Mouse (Mus musculus) layer of hippocampus, postnatal 36 days (tissue): ENCODE measurements around the gene Gsn. TPM values are rescaled to one million over a fixed set of nuclear protein-coding genes. Genes with fewer than 3 reads are reported as not detected.

ENCODE experiments used
- DNase-seq, 2 experiments: peaks; one replicate each; pipeline ENCODE4 v3.0.0; 2022
- total RNA-seq, 2 experiments: library from RNA; stranded (reverse); gene quantifications; 2 replicates each; pipeline ENCODE4 v1.2.3; 2021

The Gsn gene
- total RNA-seq, 2 experiments from 2014 or later, result 73.3 to 75.0 TPM

DNA sequence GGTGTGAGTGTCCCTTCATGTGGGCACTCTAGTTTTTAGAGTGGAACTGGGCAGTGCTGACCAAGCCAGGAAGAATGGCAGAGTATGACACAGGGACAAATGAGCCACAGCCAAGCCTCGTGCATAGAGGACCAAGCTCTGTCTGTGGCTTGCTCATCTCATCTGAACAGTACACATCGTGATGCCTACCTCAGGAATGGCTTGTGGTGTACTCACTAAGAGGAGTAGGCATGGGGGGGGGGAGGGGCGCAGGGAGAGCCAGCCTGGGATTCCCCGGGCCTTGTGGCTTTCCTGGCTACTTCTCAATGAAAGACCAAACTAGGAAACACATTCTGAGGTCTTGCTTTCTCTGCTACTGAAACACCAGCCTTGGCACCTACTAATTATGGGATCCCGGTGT lies 1.2 kb upstream of the Gsn start:
- no peak for DNase-seq

DNA sequence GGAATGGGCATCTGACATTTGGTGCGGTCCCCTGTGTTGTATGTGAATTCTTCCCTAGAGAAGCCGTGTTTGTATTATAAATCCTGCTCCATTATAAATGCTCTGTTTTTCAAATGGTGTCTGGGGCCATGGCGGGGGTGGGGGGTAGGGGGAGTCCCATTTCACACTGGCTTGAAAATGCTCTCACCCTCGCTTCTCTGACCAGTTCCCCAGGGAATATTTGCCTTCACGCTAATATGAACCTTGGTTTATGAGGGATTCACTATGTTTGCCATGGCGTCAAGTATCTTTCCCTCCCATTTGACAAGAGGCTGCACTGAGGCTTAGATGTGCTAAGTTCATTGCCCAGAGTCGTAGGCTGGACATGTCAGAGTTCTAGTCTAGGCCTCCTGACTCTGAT lies 718 bp upstream of the Gsn start:
- DNase-seq, result no peak

DNA sequence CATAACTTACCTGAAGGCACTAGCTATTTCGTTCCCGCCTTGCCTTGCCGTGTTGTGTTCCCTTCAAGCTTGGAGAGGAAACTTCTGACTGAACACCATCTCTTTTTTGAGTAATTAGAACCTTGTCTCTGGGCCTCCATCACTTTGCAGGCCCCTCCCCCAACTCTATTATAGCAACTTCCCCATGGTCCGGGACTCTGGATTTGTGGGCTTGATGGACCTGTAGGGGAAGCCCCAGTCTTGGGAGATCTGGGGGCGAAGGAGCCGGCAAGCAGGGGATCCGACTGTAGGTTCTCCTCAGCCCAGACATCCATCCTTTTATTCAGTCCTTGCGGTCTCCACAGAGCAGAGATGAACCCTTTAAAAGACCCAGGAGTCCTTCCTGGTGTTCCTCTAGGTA lies 752 bp downstream of the Gsn start:
- no peak for DNase-seq

DNA sequence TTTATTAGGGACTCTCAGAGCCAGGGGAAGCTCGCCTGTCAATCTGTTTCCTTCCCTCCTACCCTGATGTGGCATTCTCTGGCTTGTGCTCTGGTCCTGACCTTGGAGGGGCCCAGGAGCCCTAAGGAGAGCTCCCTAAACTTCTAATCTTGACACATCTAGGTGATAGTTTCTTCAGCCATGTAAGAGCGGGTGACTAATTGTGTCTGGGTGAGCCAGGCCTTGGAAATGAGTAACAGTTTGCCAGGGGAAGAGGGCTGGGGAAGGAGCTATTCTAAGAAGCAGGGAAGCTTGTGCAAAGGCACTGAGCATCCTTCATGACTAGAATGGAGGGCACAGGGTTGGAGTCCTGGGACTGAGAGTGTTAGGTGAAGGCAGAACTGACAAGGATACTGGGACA lies 1.7 kb downstream of the Gsn start:
- DNase-seq, result no peak

DNA sequence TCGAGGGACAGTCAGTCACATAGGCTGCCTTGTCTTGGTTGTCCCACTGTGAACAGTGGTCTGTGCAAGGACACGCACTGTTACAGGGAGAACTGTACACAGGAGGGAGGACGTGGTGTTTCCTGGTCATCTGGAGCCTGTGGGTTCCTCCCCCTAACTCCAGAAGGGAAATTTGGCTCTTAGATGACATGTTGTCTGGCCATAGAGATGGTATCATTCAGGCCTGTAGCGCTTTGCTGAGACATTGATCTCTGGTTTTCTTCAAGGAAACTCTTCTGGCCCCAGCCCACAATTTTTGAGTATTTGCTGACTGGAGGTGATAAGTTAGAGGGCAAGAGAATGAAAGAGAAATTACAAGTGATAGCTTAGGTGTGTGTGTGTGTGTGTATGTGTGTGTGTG lies 2.4 kb downstream of the Gsn start:
- no peak for DNase-seq

DNA sequence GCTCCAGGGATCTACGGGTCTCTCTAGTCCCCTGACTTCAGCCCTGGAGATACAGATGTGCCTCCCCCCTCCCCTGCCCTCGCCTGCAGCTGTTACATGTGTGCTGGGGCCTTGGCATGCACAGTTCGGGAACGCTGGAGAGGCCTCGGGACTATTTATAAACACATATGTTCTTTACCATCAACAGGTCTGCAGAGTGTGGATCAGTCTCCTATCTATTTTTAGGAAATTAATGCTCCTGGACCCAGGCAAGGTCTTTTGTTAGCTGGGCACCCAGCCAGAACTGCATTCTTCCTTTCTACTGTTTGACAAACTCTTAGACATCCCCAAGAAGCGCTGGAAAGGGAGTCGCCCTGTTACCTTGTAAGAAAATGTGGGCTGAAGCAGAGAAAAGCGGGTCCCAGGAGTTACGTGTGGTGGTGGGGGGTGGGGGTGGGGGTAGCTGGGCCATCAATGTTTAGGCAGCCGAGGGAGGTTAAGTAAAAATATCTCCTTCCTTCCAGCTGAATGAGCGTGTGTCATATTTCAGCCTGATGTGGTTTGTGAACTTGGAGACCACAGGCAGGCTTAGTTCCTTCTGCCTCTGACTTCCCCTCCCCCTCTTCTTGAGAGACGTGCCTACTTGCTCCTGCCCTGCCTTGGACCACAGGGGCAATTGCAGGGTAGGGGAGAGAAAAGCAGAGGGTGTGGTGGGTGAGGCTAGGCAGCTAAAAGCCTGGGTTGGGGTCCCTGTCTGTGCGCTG lies 3.3 kb downstream of the Gsn start:
- no peak for DNase-seq

DNA sequence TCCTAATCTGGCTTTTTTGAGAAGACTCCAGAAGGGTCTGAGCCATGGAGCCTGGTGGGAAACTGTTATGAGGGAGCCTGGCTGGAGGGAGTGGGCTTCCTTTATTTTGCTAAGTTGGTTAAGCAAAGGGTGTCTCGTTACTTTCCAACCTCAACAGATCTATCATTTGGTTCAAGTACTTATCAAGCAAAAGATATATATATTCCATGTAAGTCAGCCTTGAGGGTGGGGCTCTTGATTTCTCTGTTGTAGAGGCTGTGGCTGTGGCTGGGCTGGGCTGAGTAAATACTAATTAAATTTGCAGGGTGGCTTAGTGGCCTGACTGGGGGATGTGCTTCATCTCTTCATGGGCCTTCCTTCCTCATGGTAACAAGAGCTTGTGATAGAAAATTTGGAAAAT lies 4.1 kb downstream of the Gsn start:
- DNase-seq, result no peak

DNA sequence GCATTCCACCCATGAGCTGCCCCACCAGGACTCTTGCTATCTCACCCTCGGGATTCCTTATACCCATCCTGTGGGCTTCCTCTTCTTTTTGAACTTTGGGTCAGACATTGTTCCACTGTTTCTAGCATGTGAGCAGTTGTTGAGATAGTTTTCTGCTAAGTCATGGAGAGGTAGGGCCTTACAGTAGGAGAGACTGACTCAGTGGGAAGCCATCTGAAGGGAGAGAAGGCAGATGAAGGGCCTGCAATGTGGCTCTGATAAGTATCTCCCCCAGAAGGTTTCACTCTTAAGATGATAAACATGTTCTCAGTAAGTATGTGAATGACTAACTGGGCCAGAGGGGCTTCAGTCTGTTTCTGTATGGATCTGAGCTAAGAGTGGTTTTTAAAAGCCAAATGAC lies 7.9 kb downstream of the Gsn start:
- no peak for DNase-seq

DNA sequence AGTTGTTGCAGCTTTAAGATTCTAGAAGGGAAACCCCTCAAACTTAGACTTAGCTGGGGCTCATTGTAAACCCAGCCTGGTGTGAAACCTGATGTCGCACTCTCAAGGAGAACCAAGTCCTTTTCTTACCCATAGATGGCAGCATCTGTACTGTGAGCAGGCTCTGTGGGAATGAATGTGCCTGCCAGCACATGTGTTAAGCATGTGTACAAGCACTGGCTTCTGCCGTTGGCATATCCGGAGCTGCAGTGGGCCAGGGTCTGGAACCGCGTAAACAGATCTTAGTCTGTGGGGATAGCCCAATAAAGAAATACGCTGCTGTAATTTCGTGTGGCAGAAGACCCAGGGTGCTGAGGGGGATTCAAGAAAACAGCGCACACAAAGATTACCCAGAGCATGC lies 9.1 kb downstream of the Gsn start:
- no peak for DNase-seq

DNA sequence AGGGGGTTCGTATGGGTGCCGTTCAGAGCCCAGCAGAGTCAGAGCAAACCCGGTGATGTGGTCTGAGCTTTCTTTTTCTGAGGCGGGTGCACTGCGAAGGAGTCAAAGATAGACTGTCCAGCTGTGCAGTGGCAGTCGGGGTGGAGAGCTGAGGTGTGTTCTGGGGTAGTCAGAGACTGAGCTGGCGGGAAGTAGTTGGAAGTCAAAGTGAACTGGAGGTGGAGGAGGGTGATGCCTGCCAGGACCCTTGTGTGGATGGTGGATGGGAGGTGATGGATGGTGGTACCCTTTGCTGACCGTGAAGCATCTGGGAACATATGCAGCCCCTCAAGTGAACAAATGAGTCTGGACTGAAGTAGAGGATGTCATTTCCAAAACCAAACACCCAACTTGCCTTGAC lies 9.6 kb downstream of the Gsn start:
- no peak for DNase-seq

DNA sequence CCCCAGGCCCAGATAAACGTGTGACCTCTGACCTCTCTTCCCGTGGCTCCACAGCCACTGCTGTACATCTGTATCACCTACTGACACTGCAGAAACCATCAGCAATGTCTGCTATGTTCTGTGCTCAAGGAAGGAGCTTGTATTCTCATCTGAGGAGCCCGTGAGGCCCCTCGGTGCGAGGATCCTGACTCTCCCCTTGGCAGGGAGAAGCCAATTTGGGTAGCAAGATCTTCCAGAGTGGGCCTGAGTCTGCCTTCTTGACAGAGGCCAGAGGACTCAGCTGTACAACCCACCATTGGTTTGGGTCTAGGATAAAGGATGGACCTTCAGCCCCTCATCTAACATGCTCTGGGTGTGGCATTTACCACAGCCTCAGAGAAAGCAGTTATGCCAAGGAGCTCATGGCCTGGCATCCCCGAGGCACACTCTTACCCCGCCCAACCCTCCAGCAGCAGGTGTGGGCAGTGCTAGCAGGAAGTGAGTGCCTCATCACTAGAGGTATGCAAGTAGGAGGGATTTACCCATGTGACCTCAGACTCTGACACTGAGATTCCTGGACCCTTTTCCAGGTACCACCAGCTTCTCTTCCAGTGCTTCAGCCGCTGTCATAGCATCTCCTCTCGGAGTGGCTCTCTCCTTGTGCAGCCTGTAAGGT lies 10.2 kb downstream of the Gsn start:
- no peak for DNase-seq

DNA sequence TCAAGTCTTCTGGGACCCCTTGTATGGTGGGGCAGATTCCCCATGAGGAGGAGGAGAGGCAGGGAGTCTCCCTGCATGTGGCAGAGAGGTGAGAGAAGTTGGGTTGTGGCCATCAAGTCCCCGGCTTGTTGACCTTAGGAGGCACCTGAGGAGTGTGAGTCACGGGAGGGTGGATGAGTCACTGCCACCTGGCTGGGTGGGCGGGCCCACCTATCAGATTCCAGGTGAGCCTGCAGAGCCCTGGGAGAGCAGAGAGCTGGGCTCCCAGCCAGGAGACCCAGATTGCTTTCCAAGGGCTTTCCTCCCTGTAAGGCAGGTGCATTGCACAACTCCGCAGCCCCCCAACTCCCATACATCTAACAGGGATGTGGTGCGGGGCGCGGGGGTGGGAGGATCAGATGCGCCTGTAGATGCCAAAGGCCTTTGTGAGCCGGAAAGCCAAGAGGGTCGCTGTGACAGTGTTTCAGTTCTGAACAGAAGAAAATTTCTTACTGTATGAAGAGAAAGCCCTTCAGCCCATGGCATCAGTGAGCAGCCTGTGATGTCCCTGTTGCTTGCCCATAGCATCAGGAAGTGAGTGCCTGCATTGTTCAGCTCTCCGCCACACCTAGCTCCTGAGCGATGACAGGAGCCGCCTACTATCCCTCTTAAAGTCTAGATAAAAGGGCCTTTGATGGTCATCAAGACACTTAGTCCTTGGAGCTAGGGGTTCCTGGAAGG lies 11.1 kb downstream of the Gsn start:
- no peak for DNase-seq

DNA sequence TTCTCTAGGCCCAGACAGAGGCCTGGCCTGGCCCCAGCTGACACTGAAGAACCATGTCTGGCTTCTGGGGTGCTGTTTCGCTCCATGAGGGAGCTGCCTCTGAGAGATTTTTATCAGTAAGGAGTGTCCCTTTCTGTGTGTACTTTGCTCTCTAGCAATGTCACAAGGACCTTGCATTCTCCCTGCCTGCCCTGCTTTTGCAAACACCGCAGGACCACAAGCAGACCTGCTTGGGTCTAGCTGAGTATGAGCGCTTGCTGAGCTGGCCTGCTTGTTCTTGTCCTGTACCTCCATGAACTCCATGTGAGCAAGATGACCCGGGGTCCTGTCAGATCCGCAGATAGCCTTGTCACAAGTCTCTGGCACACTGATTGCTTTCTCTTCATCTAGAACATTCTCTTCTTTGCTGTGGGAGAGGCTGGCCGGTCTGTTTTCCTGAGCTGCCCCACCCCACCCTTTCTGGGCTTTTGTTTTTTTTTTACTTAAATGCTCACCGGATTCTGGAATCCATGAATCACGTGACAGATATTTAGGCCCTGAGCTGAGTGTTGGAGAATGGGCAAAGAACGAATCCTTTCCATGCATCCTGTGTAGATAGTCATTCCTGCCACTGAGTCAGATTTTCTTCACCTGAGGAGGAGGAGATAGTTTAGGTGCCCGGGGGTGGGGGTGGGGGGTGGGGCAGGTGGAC lies 11.8 kb downstream of the Gsn start:
- no peak for DNase-seq

DNA sequence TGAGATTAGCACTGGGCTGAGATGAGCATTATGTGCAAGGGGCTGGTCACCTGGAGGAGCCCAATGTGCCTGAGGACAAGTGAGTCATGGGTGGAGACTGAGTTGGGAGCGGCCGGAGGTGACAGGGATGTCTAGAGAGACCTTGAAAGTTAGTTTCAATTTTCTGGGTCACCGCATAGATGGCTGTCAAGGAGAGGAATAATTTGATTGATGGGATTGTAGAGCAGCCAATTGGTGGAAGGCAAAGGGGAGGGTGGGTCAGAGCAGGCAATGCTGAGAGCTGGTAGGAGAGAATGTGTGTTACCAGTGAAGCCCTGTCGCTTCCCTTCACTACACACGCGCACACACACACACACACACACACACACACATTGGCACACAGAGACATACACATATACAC lies 13.0 kb downstream of the Gsn start:
- DNase-seq, result no peak

DNA sequence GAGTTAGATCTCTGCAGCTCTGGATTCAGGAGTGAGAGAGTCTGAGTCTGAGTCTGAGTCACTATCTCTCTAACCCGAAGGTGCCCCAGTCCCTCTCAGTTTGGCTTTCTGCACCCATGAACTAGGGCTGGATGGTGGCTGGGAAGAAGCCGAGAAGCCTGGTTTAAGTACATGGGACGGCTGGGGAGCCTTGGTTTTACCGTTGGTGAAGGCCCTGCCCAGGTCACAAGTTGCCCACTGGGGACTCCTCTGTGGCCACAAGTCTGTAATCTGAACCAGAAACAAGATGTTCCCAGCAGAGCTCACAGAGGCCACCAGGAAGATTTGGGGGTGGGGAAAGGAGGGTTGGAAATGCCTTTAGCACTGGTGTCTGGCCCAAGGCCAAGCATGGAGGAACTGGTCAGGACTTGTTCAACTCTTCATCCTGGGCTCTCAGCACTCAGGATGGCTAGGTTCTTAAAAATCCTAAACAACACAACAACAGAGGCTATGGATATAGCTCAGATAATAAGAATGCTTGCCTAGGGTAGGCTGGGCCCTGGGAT lies 13.6 kb downstream of the Gsn start:
- DNase-seq, result no peak

DNA sequence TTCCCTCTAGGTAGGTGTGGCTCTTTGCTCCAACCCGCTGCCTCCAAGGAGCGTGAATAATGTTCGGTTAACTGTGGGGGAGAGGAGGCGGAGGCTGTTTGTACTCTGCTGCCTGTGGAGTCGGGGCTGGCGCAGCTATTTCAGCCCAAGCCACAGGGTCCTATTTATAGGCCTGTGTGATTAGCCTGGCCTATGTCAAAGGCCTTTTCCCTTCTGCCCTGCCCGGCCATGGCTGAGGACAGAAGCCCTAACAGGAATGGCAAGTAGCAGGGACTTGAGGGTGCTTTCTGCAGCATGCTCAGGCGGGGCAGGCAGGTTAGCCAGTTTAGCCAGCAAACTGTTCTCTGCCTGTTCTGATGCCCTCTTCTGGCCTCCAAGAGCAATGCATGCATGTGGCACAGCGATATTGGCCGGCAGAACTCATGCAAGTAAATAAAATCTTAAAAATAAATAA lies 14.4 kb downstream of the Gsn start:
- peak; percentile 38 to 52 for DNase-seq

DNA sequence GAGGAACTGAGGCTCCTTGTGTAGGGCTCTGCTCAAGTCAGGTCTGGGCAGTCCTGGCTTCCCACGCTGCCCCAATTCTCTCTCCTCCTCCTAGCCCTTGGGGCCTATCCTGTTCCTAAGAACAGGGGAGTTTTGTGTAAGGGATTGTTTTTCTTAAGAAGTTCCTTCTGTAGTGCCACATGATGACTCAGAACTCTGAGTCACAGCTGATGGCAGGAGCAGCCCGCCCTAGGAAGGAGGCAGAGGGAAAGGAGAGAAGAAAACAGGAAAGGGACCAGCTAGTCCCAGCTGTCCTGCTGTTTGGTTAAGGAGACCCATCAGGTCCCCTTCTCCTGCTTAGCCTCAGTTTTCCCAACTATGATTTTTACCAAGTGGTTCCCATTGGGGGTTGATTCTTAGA lies 15.6 kb downstream of the Gsn start:
- no peak for DNase-seq

DNA sequence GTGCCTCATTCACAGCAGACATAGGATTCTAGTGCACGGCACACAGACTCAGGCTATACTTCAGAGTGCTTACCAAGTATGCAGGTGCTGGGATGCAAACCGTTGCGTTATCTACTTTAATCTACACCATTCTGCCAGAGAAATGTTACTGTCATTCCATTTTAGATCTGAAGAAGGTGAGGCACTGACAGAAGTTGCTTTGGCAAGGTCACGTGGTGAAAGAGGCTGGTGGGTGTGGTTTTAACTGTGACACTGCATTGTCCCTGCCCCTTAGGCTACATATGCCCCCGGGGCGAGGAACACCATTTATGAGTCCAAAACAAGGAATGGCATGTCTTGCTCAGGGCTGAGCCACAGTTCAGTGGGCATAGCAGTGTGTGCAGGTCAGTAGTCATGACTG lies 16.7 kb downstream of the Gsn start:
- DNase-seq, result no peak

DNA sequence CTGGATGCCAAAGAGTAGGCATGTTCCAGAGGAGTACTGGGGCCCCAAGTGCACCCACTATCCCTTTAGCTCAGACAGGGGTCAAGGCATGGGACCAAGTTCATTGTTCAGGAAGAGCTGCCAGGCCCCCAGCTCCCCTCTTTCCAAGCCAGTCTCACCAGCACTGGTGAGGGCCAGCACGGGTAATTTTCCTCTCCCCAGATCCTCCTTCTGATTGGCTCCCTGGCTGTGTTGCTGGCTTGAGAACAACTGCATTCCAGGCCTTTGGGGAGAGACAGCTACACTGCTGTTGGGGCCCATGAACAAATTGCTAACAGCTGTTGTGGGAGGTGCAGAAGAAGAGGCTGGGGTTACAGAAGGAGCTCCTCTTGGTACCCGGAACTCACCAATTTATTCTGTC lies 17.4 kb downstream of the Gsn start:
- peak; percentile 41 to 63 for DNase-seq

DNA sequence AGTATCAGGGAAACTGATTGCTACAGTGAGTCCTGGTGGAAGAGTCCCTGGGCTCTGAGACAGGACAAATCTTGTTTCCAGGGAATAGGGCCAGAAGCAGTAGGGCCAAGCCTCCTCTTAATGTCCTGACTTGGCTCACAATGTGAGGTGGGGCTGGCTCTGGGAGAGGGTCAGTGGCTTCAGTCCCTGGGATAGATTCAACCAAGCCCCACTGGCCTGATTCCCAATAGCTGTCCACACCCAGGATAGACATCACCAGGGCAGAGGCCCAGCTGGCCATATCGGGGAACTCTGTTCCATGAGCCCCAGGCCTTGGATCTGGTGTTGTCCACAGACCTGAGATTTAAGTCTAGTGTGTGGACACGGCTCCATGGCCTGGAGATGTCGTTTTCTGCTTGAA lies 21.5 kb downstream of the Gsn start:
- DNase-seq, result no peak

DNA sequence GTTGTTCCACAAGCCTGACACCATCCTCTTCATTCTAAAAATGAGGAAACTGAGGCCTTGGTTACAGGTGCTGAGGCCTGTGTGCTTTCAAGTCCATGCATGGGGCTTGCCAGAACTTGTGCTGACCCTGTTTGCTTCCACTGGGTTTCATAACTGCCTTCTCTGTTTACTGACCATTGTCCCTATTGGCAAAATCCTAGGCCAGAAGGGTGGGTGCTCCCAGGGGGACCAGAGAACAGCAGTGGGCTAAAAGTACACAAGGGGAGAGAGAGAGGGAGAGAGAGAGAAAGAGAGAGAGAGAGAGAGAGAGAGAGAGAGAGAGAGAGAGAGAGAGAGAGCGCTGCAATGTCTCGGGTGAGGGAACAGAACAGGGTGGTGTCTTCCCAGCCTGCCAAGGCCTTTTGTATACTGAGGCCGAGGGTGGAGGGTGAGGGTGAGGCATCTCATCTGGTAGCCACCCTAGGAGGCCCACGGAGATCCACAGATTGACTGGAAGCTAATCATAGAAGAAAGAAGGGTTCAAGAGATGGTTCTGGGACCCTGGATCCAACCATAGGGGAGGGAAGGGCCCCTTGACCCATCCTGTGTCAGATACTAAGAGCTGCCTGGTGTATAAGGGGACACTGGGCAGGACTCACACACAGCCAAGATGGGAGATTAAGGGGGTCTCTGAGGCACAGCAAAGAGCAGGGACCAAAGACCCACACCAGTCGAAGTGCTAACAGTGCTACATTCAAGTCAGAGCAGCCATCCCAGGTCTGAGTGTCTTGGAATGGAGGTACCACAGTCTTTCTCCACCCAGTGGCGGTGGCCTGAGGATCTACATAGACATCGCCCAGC lies 22.4 kb downstream of the Gsn start:
- DNase-seq, result no peak

DNA sequence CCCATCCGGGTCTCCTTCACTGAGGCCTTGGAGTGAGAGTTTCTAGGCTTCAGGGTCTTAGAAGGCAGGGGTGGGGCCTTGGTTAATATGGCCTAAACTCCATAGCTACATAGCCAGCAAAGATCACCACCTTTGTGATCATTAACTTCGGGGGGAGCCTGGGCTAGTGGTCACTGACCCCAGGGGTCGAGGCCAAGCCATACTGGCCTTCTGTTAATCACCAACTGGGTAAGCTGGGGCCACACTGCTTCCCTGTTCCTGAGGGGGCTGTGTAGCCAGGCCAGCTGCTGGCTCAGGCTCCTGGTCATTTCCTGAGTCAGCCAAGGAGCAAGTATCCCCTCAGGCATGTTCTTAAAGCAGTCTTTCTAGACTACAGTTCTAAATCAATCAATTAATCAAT lies 23.8 kb downstream of the Gsn start:
- no peak for DNase-seq
